Mouse (Mus musculus): Measurements from ENCODE around the gene Ephx1. TPM values are rescaled to one million over a fixed set of nuclear protein-coding genes. Genes with fewer than 3 reads are reported as not detected.

Gene Ephx1
- polyA plus RNA-seq, 1 experiment = 60.6 TPM

DNA sequence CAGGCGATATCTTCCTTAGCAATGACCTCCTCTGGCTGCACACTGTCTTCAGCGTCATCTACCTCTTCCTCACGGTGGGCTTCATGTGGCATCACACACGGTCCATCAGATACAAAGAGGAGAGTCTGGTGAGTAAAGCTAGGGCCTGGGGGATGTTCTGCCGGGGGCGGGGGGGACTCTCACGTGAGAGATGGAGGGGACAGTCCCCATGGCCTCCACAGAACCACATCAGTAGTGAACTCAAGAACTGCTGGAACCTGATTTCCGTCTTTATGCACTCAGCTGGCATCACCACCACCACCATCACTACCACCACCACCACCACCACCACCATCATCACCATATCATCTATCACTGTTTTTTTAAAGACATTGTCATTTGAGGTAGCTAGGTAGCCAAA lies 64.3 kb downstream of the Ephx1 start:
- Histone ChIP-seq H3K27me3 (ENCODE audit: control insufficient read depth, insufficient read depth, insufficient read length) (no peaks in the 10 kb centered on the region), H3K36me3 (ENCODE audit: control insufficient read depth, insufficient read depth) (peaks cover 74% of the 10 kb centered on the region), H3ac (ENCODE audit: control insufficient read depth, insufficient read length, low read depth) (no peak overlapping the region), H3K4me3 (ENCODE audit: insufficient read depth, poor library complexity, severe bottlenecking) (no peak overlapping the region), H3K79me3 (ENCODE audit: low read depth) (no peaks in the 10 kb centered on the region), H3K79me2 (ENCODE audit: control insufficient read depth, insufficient read depth) (no peaks in the 10 kb centered on the region)
- TF ChIP-seq CTCF (IDR thresholded peaks at IDR 0.05; ENCODE audit: control insufficient read depth, insufficient read depth, insufficient read length) (no peak), MYOG (IDR thresholded peaks at IDR 0.05; ENCODE audit: control insufficient read depth, extremely low read depth, insufficient read length) (no peak), USF1 (IDR thresholded peaks at IDR 0.05; ENCODE audit: low read depth) (no peak), CEBPB (IDR thresholded peaks at IDR 0.05; ENCODE audit: low read depth) (no peak), FOSL1 (IDR thresholded peaks at IDR 0.05; ENCODE audit: insufficient read depth, low read length, poor library complexity, severe bottlenecking) (no peak), MAX (IDR thresholded peaks at IDR 0.05) (no peak)

DNA sequence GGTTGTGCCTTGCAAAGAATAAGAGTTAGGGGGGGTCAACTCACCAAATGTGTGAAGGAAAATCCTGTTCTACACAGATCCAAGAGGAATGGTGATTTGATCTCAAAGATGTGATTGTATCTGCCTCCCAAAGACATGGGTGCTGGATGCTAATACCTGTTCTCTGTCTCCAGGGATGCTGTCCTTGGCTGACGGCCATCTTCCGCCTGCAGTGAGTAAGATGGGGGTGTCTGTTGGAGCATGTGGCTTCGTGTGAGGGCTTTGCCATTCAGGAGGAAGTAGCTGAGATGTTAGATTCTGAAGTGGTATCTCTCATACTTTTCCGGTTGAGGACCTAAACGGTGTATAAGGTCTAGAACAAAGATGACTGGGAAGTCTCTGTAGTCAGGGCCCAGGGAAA lies 67.9 kb downstream of the Ephx1 start:
- Histone ChIP-seq H3ac (ENCODE audit: control insufficient read depth, insufficient read length, low read depth) (no peak overlapping the region), H3K79me2 (ENCODE audit: control insufficient read depth, insufficient read depth) (no peaks in the 10 kb centered on the region), H3K4me3 (ENCODE audit: insufficient read depth, poor library complexity, severe bottlenecking) (no peak overlapping the region), H3K79me3 (ENCODE audit: low read depth) (no peaks in the 10 kb centered on the region), H3K27me3 (ENCODE audit: control insufficient read depth, insufficient read depth, insufficient read length) (no peaks in the 10 kb centered on the region), H3K36me3 (ENCODE audit: control insufficient read depth, insufficient read depth) (peaks cover 73% of the 10 kb centered on the region)
- TF ChIP-seq FOSL1 (IDR thresholded peaks at IDR 0.05; ENCODE audit: insufficient read depth, low read length, poor library complexity, severe bottlenecking) (no peak), CEBPB (IDR thresholded peaks at IDR 0.05; ENCODE audit: low read depth) (no peak), MYOD1 (IDR thresholded peaks at IDR 0.05; ENCODE audit: control insufficient read depth, insufficient read length, low read depth) (no peak), CTCF (IDR thresholded peaks at IDR 0.05; ENCODE audit: control insufficient read depth, insufficient read depth, insufficient read length) (no peak), MAX (IDR thresholded peaks at IDR 0.05) (no peak), MYOG (IDR thresholded peaks at IDR 0.05; ENCODE audit: control insufficient read depth, extremely low read depth, insufficient read length) (no peak), USF1 (IDR thresholded peaks at IDR 0.05; ENCODE audit: low read depth) (no peak)

DNA sequence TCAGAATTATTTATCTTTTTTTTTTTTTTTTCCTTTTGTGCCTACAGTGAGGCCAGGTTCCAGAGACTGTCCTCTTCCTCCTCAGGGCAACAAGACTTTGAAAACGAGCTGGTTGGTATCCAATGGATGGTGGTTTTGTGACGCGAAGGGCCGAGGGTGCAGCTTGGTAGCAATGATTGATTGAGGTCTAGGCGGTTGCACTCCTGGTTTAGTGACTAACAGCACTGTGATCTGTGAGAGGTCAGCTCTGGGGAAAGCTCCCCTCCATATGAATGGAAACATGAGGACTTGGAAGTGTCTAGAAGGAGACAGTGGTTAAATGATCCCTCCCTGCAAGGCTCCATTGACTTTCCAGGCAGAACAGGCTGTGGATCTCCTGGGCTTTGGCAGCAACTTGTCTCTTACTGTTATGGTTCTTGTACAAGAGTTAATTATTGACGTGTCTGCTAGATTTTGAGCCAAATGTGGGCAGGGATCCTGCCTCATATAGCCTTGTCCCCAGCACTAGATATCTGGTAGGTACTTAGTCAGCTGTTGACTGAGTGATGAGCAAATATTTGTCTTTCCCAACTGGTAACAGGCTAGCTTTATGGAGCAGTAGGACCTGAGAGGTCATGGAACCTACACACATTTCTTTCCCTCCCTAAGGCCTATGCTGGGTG lies 68.5 kb downstream of the Ephx1 start:
- Histone ChIP-seq H3K4me3 (ENCODE audit: insufficient read depth, poor library complexity, severe bottlenecking) (no peak overlapping the region), H3K27me3 (ENCODE audit: control insufficient read depth, insufficient read depth, insufficient read length) (no peaks in the 10 kb centered on the region), H3K79me2 (ENCODE audit: control insufficient read depth, insufficient read depth) (no peaks in the 10 kb centered on the region), H3K36me3 (ENCODE audit: control insufficient read depth, insufficient read depth) (peaks cover 73% of the 10 kb centered on the region), H3ac (ENCODE audit: control insufficient read depth, insufficient read length, low read depth) (no peak overlapping the region), H3K79me3 (ENCODE audit: low read depth) (no peaks in the 10 kb centered on the region)
- TF ChIP-seq CTCF (IDR thresholded peaks at IDR 0.05; ENCODE audit: control insufficient read depth, insufficient read depth, insufficient read length) = no peak

DNA sequence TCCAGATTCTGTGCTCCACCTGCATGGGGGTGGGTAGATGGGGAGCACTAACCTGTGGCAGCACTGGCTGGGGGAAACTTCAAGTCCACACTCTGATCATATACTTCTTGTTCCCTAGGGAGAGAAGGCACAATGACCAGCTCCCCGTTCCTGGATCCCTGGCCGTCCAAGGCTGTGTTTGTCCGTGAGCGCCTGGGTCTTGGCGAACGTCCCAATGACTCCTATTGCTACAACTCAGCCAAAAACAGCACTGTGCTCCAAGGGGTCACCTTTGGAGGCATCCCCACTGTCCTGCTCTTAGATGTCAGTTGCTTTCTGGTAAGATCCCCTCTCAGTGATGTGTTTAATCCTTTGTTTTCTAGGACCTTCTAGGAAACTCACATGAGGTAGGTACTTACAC lies 74.3 kb downstream of the Ephx1 start:
- Histone ChIP-seq H3ac (ENCODE audit: control insufficient read depth, insufficient read length, low read depth) (no peak overlapping the region), H3K79me2 (ENCODE audit: control insufficient read depth, insufficient read depth) (peaks cover 45% of the 10 kb centered on the region), H3K79me3 (ENCODE audit: low read depth) (peaks cover 10% of the 10 kb centered on the region), H3K4me3 (ENCODE audit: insufficient read depth, poor library complexity, severe bottlenecking) (no peak overlapping the region), H3K36me3 (ENCODE audit: control insufficient read depth, insufficient read depth) (peaks cover 36% of the 10 kb centered on the region), H3K27me3 (ENCODE audit: control insufficient read depth, insufficient read depth, insufficient read length) (no peaks in the 10 kb centered on the region)
- no peak for TF ChIP-seq MYOD1 (IDR thresholded peaks at IDR 0.05; ENCODE audit: control insufficient read depth, insufficient read length, low read depth)
- TF ChIP-seq CTCF (IDR thresholded peaks at IDR 0.05; ENCODE audit: control insufficient read depth, insufficient read depth, insufficient read length) = no peak
- TF ChIP-seq MAX (IDR thresholded peaks at IDR 0.05) = no peak
- no peak for TF ChIP-seq MYOG (IDR thresholded peaks at IDR 0.05; ENCODE audit: control insufficient read depth, extremely low read depth, insufficient read length)
- no peak for TF ChIP-seq CEBPB (IDR thresholded peaks at IDR 0.05; ENCODE audit: low read depth)
- no peak for TF ChIP-seq FOSL1 (IDR thresholded peaks at IDR 0.05; ENCODE audit: insufficient read depth, low read length, poor library complexity, severe bottlenecking)
- no peak for TF ChIP-seq USF1 (IDR thresholded peaks at IDR 0.05; ENCODE audit: low read depth)

DNA sequence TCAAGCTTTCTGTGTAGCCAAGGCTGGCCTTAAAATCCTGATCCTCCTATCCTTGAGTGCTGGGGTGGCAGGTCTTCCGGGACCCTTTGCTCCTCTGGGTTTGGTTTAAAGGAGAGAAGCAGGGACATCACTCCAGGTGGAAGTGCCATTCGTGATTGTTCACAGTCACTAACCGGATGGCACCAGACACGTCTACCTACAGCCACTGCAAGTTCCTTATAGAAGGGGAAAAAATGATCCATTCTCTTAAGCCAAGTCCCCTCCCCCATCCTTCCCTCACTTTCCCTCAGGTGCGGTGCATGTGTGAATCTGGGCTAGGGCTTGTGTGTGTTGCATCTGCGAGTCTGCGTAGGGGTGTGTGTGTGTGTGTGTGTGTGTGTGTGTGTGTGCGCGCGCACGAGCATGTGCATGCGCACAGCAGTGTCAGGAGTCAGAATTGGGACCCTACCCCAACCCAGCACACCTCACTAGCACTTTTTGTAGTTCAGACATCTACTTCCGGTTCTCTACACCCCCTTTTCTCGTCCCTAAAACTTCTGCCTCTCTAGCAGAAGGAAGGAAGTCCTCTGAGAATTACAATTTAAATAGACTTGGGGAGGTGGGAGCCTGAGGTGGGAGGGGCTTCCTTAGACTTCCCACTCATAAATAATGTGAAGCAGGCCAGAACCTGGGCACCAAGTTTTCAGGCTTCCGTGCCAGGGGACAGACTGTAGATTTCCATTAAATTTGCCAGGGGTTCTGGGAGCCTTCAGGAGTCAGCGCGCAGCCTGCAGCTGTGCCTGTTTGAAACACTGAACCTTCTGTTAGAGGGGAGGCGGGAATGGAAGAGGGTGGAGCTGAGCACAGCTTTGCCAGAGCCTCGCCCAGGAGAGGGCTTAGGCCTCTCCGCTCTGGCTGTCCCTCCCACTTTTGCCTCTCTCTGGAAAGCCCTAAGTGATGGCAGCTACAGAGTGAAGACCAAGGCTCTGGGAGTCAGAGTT lies 75.4 kb downstream of the Ephx1 start:
- H3K4me3 ChIP-seq (ENCODE audit: insufficient read depth, poor library complexity, severe bottlenecking) = no peak overlapping the region
- TF ChIP-seq MYOG (IDR thresholded peaks at IDR 0.05; ENCODE audit: control insufficient read depth, extremely low read depth, insufficient read length) = no peak
- H3K79me2 ChIP-seq (ENCODE audit: control insufficient read depth, insufficient read depth) = peaks cover 56% of the 10 kb centered on the region
- peaks cover 30% of the 10 kb centered on the region for H3K36me3 ChIP-seq (ENCODE audit: control insufficient read depth, insufficient read depth)
- H3K79me3 ChIP-seq (ENCODE audit: low read depth) = peaks cover 10% of the 10 kb centered on the region
- H3K27me3 ChIP-seq (ENCODE audit: control insufficient read depth, insufficient read depth, insufficient read length) = no peaks in the 10 kb centered on the region
- peak overlapping the region; percentile 7 for H3ac ChIP-seq (ENCODE audit: control insufficient read depth, insufficient read length, low read depth)

DNA sequence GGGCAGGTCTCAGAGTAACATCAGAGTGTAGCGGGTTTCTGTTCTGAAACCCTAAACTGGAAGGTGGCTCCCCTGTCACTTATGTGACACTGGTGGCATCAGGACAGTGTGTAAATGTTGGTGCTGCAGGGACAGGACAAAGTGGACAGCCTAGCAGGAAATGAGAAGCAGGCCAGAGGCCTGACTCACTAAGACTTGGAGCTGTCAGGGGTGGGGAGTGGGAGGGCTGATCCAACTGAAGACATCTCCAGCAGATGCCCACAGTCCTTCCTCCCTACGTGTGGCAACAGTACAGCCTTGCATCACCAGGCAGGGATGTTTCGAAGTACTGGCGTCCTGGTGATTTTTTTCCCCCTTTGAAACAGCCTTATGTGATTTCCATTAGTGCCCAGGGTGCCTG lies 76.2 kb downstream of the Ephx1 start:
- peaks cover 58% of the 10 kb centered on the region for H3K79me2 ChIP-seq (ENCODE audit: control insufficient read depth, insufficient read depth)

More for the DNA sequence above, 76.2 kb downstream of the Ephx1 start:
- TF ChIP-seq CEBPB (IDR thresholded peaks at IDR 0.05; ENCODE audit: low read depth) (peak; percentile 82), FOSL1 (IDR thresholded peaks at IDR 0.05; ENCODE audit: insufficient read depth, low read length, poor library complexity, severe bottlenecking) (no peak)
- Histone ChIP-seq H3K36me3 (ENCODE audit: control insufficient read depth, insufficient read depth) (peaks cover 23% of the 10 kb centered on the region), H3K4me3 (ENCODE audit: insufficient read depth, poor library complexity, severe bottlenecking) (no peak overlapping the region), H3K27me3 (ENCODE audit: control insufficient read depth, insufficient read depth, insufficient read length) (no peaks in the 10 kb centered on the region), H3K79me3 (ENCODE audit: low read depth) (peaks cover 10% of the 10 kb centered on the region), H3ac (ENCODE audit: control insufficient read depth, insufficient read length, low read depth) (peak overlapping the region; percentile 7)

Data from C2C12 (cell line).